Mouse (Mus musculus): ENCODE data around the gene Akna.

Gene Akna

DNA sequence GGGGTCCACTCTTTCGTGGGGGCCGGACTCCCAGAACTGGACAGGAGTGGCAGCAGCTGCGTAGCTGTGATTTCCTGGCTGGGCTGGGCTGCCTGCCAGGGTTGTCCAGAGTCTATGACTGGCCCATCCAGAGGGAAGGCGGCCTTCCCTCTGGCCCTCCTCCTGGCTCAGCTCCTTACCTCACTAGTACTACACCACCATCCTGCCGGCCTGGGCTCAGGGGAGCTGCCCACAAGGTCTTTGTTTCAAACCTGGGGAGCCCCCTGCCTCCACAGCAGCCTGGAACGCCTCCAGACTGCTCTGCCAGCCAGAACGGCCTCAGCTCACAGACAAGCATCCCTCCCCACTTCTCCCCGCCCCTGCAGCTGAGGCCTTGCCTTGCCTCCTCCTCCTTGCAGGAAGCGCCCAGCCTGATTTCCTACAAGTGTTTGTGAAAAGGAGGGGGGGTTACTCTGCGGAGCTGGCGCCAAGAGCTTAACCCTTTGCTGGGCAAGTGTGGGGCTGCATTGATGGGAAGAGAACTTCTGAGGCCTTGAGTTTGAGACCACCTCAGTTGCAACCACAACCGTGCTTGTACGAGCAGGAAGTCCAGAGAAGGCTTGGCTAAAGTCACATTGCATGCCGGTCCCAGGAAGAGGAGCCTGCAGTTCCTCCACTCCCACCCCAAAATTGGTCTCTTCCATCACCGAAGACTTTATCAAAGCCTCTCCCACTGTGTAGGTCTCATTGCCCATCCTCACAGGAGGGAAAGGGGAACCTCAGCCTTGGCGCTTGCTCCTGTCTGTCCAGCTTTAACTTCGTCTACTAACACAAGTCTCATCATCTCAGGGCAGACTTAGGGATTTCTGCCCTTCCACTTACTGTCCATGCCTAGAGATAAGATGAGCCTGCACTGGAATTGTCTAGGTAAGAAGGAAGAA is at the start of gene Akna:
TSS of gene Akna (minus strand) at position 315 of the 920 bp plus-strand sequence.
- peak; percentile 87 to 91 for DNase-seq (ENCODE audit: low spot score in 2 of 2)

DNA sequence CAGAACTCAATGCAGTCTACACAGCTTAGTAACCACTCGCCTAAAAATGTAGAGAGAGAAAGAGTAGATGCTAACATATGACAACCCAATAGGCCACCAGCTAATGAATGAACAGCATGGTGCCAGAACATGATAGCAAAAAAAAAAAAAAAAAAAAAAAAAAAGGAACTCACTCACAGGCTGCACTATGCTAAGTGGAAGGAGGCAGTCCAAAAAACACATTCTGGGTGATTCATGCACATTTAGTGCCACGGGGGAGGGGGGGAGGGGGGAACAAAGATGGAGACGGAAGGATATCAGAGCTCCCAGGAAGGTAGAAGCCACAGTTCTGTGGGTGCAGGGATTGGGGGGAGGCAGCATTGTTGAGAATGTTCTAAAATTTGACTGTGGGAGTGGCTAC is 49.4 kb upstream of the Akna start:
- no peak for DNase-seq (ENCODE audit: low spot score in 2 of 2)

DNA sequence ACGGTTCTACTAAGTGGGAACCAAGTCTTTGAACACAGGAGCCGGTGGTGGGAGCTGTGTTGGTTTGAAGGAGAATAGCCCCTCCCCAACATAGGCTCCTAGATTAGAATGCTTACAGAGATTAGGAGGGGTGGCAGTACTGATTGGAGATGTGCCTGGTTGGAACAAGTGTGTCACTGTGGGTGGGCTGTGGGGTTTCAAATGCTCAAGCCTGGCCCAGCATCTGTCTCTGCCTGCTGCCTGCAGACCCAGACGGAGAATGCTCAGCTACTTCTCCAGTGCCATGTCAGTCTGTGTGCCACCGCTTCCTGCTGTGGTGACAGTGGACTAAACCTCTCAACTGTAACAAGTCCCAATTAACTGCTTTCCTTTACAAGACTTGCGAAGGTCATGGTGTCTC is 47.4 kb upstream of the Akna start:
- no peak for DNase-seq (ENCODE audit: low spot score in 2 of 2)

DNA sequence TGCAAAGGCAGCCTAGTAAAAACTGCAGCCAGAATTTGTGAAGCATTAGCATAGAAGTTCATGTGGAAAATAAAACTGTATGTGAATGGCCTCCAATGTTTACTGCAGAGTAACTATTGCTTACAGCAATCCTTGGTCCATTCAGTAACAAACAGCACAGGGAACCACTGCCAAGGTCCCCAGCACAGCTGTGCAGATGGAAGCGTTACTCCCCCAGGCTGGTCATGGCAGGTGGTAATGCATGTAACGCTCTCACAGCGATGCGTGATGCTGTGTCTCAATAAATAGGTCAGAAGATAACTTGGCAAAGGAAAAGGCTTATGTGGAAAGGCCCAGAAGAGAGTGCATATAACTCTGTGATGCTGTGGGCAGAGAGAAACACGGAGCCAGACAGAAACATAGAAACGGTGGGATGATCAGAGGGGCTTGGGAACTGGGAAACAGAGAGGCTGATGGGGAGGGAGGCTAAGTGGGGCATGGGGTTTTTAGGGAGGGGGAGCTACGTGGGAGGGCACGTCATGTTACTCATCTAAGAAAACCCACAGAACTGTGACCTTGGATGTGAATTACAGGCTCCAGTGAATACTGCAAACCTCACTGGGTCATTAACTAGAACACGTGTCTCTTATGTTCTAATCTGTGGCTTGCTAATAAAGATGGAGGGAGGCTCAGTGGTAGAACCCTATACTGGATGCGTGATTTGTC is 41.4 kb upstream of the Akna start:
- no peak for DNase-seq (ENCODE audit: low spot score in 2 of 2)

DNA sequence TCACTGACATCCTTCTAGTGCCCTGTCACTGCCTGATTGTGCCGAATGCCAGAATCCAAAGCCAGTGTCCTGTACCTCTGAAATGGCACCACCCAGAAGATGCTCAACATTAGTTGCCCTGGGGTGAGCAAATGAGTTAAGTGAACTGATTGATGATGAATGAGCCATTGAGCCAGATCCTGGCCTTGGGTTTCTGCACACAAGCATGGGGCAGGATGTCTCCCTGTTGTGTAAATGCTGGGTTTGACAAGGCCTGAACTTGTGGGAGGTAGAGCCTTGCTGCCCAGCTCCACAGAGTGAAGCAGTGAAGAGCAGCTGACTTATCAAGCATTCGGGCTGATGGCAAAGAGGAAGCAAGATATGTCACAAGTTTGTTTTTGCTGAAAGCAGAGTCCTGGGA is 39.9 kb upstream of the Akna start:
- no peak for DNase-seq (ENCODE audit: low spot score in 2 of 2)

DNA sequence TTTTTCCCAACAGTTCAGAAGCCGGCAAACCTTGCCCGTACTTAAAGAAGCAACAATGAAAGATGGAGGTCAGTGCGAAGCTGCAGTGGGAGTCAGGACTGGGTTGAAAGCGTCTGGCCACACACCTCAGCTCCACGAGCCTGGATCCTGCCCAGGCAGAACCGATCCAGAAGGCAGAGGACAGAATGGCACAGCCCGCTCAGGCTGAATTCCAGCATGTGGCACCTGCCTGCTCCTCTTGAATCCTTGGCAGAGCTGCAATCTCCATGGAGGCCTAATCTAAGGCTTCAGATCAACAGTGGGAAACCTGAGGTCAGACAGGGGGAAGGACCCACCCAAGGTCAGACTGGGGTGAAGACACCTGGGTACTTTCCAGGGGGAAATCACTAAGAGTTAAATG is 38.5 kb upstream of the Akna start:
- no peak for DNase-seq (ENCODE audit: low spot score in 2 of 2)

DNA sequence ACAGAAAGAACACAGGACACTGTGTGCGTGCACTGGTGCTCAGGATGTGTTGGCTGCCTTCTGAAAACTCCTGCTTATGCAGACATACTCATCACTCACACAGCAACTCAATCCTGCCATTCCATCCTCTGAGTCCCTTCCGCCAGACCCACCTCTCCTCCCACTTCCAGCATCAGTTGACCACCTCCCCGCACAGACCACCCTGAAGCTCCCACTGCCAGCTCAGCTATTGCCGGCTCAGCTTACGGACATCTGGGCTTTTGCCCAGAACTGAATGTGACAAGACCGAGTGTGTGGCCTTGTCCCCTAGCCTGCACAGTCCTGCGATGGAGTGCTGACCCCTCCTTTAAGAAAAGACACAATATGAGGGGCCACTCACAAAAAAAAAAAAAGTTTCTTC is 37.1 kb upstream of the Akna start:
- no peak for DNase-seq (ENCODE audit: low spot score in 2 of 2)

DNA sequence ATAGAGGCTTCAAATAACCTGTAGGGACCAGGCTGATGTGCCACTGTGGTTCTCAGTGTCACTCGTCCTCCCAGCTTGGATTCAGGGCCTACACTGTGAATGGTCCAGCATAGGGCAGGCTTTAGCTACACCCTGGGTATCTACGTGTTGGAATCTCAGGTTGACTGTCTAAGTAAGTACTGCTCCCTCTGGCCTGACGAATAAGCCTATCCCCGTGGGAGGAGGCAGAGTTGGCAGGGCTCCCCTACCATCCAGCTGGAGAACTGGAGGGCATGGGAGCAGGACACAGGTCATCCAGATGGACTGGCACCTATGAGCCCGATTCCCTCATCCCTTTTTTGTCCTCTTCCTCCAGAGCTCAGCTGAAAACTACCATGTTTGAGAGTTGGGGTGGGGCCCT is 34.8 kb upstream of the Akna start:
- no peak for DNase-seq (ENCODE audit: low spot score in 2 of 2)

DNA sequence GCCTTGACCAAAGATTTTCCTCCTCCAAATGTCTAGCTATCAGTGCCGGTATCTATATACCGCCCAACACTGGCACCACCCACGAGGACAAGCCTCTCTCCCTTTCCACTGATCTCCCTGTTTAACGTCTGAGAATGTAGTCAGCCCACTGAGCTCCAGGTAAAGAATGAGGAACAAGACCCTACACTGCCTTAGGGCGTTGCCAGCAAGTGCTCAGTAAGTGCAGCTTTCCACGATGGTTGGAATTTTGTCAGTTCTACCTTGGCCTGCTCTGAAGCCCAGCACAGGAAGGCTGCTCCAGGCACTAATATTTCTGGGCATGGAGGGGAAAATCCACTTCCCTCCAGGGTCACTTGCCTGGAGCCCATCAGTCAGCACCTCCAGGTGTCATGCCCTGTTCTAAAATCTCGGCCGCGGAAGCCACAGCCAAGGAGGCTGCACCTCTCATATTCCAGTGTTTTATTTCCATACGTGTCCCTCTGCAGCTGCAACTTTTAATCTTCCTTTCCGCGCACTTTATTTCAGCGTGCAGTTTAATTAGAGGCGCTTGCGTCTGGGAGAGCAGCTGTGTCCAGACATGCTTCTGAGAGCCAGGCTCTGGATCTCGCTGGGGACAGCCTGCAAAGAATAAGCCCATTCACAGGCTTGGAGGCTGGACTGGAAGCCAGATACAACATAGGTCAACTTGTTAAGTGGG is 34.1 kb upstream of the Akna start:
- DNase-seq (ENCODE audit: low spot score in 2 of 2): no peak

DNA sequence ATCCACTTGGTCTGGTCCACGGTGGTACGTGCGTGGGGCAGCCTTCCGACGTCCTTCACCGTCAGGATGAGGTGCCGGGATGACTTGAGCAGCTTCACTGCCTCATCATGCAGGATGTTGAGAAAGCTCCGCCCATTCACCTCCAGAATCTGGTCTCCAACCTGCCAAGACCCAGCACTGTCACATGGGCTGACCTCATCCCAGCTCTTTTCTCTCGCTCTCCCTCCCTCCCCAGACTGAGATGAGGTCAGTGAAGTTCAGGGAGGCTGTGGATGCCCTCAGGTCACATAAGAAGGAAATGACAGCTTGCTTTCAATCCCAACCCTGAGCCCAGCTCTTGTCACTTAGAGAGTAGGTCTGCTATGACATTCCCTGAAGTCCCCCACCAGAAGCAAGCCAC is 32.2 kb upstream of the Akna start:
- no peak for DNase-seq (ENCODE audit: low spot score in 2 of 2)

DNA sequence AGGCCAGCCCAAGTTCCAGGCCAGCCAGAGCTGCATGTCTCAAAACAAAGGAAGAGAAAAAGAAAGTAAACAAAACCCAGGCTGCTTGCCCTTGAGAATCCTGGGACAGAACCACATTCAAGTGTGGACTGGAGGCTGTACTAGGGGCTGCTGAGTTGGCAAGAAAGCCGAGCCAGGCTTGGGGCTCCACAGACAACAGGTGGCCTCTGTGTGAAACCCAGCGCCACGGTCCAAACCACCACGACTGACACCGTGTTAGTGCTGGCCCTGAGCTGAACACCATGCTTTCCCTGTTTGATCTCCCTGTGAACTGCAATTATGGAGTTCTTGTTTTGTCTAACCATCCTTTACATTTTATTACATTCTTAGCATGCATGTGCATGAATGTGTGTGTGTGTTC is 27.9 kb upstream of the Akna start:
- DNase-seq (ENCODE audit: low spot score in 2 of 2): no peak

DNA sequence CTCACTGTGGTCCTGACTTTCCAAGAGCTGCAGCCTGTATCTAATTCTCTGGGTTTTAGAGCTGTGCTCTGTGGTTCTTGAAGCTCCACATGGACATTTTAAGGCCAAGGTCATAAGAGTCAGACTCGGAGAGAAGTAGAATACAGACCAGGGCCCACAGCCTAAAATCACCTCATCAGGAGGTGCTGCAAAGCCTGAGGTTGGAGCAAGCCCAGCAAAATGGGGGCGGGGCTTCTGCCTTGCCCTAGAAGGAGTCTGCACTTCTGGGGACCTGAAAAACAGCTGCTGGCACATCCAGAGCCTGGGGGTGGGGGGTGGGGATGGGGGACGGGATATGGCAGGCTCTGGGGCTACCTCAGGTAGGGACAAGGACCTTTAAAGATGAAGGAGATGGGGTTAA is 27.2 kb upstream of the Akna start:
- DNase-seq (ENCODE audit: low spot score in 2 of 2): no peak

DNA sequence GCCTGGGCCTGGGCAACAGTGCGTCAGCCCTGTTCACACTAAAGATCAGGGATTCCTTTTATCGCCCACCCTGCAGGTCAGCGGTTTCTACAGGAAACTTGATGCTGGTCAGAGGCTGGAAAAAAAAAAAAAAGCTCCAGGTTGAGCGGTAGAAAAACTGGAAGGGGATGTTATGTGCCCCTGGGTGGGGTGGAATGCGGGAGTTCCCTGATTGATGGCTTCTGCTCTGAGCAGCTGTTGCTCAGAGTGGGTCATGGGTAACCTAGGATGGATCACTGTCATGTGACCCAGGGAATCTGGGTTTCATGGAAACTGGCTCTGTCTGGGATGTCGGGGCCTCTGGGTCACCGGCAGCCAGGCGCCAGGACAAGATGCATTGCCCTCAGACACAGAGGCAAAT is 23.2 kb upstream of the Akna start:
- DNase-seq (ENCODE audit: low spot score in 2 of 2): no peak

DNA sequence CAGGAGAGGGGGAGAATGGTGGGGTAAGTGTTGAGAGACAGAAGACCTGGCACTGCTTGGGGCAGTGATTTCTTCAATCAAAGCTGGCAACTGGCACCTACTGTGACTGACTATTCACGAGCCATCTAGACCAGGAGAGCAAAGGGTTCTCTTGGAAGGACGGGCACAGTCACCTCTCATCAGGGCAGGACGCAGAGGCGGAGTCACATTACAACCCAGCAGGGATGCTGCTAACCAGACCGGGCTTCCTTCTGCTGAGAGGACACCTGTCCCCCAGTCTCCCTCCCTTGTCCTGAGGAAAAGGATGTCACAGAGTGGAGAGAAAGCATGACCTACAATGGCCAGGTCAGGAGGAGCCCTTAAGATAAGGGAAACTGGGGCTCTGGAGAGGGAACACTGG is 20.7 kb upstream of the Akna start:
- DNase-seq (ENCODE audit: low spot score in 2 of 2): no peak

DNA sequence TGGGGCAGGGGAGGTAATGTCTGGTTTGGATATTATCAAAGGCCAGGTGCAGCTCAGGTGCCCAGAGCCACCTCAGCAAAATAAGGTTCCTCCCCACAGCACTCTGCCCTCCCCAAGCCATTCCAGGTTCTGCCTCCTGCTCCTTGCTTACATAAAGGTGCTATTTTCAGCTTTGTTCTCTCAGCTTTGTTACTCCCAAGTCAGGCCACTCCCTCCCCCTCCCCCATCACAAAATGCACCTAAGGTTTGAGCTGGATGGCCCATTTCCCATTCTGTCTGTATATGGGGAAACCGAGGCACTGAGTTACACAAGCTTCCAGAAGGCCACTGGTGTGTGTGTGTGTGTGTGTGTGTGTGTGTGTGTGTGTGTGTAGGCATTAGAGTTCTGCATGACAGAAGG is 20.1 kb upstream of the Akna start:
- DNase-seq (ENCODE audit: low spot score in 2 of 2): no peak

DNA sequence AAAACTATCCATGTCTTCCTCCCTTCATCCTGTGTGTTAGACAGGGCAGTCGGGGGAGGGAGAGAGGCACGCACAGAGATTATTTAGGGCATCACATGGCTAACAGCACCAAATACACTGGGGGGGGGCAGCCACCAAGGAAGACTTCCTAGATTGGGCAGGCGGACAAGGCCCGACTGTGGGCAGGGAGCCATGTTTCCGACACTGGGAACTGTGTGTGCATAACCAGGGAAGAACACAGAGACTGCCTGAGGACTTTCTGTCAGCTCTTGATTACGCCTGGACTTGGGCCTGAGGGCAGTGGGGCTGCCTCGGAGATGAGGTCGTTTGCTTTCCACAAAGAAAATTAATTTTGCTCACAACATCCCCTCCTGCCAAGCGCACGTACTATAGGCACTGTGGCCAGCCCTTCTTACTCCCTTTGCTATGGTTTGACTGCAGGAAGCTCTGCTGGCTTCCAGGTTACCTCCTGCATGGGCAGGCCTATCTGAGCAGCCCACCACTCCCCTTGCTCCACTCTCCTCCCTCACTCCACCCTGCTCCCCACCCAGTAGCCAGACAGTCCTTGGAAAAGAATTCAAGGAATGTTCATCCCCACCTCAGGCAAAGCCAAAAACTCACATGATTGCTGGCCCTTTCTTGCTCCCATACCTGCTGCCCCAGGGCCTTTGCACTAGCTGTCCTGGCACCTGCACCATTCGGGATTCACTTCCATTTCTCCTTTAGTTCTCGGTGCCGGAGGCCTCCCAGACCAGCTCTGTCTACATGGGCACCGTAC is 17.2 kb upstream of the Akna start:
- DNase-seq (ENCODE audit: low spot score in 2 of 2): no peak

DNA sequence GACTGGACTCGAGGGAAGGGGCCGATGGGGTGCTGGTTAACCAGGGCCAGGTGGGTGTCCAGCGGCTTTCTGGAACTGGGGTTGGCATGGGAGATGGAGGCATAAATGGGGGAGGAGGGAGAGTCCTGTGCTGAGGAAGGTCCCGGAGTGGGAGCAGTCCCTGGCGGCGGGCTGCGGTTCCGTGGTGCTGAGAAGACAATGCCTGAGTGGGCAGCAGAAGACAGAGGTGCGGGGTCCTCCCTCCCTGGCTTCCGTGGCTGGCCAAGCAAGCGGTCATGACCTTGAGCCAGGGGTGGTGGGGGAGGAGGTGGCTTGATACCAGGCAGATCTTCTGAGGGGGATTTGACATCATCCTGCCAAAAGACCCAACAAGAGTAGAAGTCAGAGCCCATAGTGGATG is 15.1 kb upstream of the Akna start:
- no peak for DNase-seq (ENCODE audit: low spot score in 2 of 2)

DNA sequence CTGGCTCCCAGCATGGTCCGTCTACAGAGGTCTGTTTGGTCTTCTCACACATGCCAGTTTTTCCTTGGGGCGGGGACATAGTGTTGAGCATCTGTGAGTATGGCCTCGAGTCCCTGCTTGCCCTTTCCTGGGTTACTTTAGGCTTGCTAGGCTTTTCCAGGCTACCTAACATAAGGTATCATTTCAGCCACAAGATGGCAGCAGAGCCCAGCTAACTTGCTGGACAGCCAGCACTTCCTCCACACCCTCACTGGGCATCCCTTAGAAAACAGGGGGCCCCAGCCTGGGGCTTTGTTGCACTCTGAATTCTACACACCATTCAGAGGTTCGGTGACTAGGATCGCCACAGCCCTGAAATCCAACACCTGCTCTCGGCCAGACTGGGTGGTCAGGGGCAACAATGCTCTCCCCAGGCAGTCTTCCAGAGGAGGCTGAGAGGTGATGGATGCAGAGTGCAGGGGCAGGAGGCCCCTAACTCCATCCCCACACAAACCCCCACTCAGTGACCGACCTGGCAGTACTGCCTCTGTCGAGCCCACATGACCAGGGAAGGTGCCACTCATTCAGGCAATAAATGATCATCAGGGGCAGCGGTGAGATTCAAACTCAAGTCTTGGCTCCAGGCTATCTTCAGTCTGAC is 14.3 kb upstream of the Akna start:
- DNase-seq (ENCODE audit: low spot score in 2 of 2): peak; percentile 55 to 84

DNA sequence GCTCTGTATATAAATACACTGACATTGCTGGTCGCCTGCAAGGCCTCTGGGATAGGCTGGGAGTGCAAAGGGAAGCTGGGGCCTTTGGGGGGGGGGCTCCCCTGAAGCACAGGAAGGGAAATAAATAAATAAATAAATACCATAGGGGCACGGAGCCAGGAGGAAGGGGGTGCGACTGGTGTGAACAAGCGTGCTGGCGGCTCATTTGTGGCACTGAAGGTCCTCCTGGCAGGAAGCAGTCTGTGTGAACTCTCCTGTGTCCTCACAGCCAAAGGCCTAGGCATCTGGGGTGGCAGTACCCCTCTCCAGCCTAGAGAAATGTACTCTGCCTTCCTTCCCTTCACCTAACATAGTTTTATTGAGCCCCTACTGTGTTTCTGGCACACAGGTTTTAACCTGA is 11.8 kb upstream of the Akna start:
- DNase-seq (ENCODE audit: low spot score in 2 of 2): no peak

DNA sequence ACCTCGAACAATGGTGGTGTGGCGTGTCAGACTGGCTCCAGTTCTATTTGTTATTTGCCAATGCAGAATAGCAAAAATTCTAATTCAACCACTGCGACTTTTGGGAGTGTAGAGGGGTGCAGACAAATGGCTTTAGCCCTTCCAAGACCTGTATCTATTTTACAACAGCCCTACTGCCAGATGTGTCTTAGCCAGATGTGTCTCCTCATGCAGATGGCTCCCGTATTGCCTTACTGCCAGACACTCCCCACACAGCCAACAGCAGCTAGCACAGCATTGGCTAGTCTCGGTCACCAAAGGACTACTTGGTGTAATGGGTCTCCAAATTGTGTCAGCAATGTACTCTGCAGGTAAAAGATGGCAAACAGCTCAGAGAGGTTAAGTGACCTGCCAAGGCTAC is 8.1 kb upstream of the Akna start:
- DNase-seq (ENCODE audit: low spot score in 2 of 2): no peak

DNA sequence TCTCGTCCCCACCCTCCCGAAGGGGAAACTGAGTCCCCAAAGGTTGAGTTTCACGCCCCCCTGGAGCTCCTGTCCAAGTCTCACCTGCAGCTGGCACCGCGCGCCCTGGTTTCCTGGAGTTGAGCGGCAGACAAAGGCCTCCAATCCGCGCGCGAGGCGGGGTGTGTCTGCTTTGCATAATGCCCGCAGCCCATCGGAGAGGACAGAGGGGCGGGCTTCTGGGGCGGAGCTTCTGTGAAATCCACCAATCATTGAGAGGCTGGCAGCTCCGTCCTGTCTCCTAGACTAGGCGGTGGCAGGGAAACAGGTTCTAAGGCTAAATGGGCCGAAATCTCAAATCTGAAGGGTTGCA is 7.4 kb upstream of the Akna start:
- DNase-seq (ENCODE audit: low spot score in 2 of 2): peak; percentile 87 to 95
